9 mouse cellular contexts compared by ENCODE assay signal in genomic region chr9:42187371-42188228, GRCm38 (mm10).
DNase-seq lines count a peak whose midpoint lies in the region; ATAC-seq and TF ChIP-seq lines count a peak whose summit lies in the region.
"Had no signal": no experiment of that assay in that cellular context is flagged by ENCODE, and none has a peak within 500 bp of the region (broad histone marks: within the 10 kb centered on the region; RNA-seq: fewer than 3 reads in every experiment).

No protein-coding gene starts in this region.

- no peak overlapping the region for H3K4me3 ChIP-seq in liver, adult 2 months (ENCODE audit: insufficient read depth, low read depth, low read length)
- H3K4me3 ChIP-seq in liver, postnatal 0 days (ENCODE audit: low read depth, low read length): no peak overlapping the region
- no peak overlapping the region for H3K4me3 ChIP-seq in embryonic facial prominence, embryonic 12.5 days
- no peak overlapping the region for H3K4me3 ChIP-seq in lung, embryonic 15.5 days

- 0 out of 2 replicates have a peak overlapping the region, but pooled peaks have one; percentile 27 for H3K27ac ChIP-seq in liver, adult 2 months (replicated peaks; ENCODE audit: insufficient read depth, low read depth, low read length)
- no peak overlapping the region for H3K27ac ChIP-seq in liver, postnatal 0 days (ENCODE audit: low read depth)
- H3K27ac ChIP-seq in embryonic facial prominence, embryonic 12.5 days: 0 out of 2 replicates have a peak overlapping the region, but pooled peaks have one; percentile 38
- H3K27ac ChIP-seq in lung, embryonic 15.5 days: peak overlapping the region; percentile 83

- 54% methylated on average over 6 of the region's 6 CpGs for WGBS in liver, adult 2 months
- 68% methylated on average over 6 of the region's 6 CpGs for WGBS in liver, postnatal 0 days (ENCODE audit: insufficient replicate concordance)
- WGBS in embryonic facial prominence, embryonic 12.5 days: 75% methylated on average over 6 of the region's 6 CpGs
- 43% methylated on average over 6 of the region's 6 CpGs for WGBS in lung, embryonic 15.5 days

- TF ChIP-seq CTCF in liver, adult 2 months (IDR thresholded peaks at IDR 0.05; ENCODE audit: low read depth, low read length): no peak
- no peak for TF ChIP-seq CTCF in liver, postnatal 0 days (IDR thresholded peaks at IDR 0.05; ENCODE audit: low read depth)

- H3K9me3 ChIP-seq in liver, postnatal 0 days (ENCODE audit: low read length): peaks cover 2% of the 10 kb centered on the region; the same call in 1 of the 2 replicates
- no peaks in the 10 kb centered on the region for H3K9me3 ChIP-seq in embryonic facial prominence, embryonic 12.5 days
- H3K9me3 ChIP-seq in lung, embryonic 15.5 days: no peaks in the 10 kb centered on the region

- peak; percentile 77 for DNase-seq in liver, adult 2 months (ENCODE audit: extremely low read depth, low read depth, low spot score)
- no peak for DNase-seq in liver, postnatal 0 days
- peak; percentile 48 for DNase-seq in kidney, postnatal 14 days
- no peak for DNase-seq in retina, postnatal 1 day
- no peak for DNase-seq in ovary, postnatal 36 days (ENCODE audit: low spot score)
- DNase-seq in ovary, postnatal 10 days (ENCODE audit: low spot score): no peak

- no peak for TF ChIP-seq EP300 in liver, postnatal 0 days (IDR thresholded peaks at IDR 0.05; ENCODE audit: low read depth)

- H3K27me3 ChIP-seq in liver, adult 2 months (ENCODE audit: control insufficient read depth, insufficient read depth, low read length): no peaks in the 10 kb centered on the region
- H3K27me3 ChIP-seq in liver, postnatal 0 days (ENCODE audit: insufficient read depth, low read length): no peaks in the 10 kb centered on the region
- H3K27me3 ChIP-seq in embryonic facial prominence, embryonic 12.5 days: no peaks in the 10 kb centered on the region
- no peaks in the 10 kb centered on the region for H3K27me3 ChIP-seq in lung, embryonic 15.5 days
- H3K27me3 ChIP-seq: Patski had no signal

- H3K4me2 ChIP-seq in liver, postnatal 0 days (ENCODE audit: low read depth, low read length): no peak overlapping the region
- H3K4me2 ChIP-seq in embryonic facial prominence, embryonic 12.5 days (replicated peaks): no peak overlapping the region
- no peak overlapping the region for H3K4me2 ChIP-seq in lung, embryonic 15.5 days

- no peaks in the 10 kb centered on the region for H3K36me3 ChIP-seq in liver, adult 2 months (ENCODE audit: control insufficient read depth, insufficient read depth, low read length)
- no peaks in the 10 kb centered on the region for H3K36me3 ChIP-seq in liver, postnatal 0 days (replicated peaks; ENCODE audit: insufficient read depth, low read length)
- H3K36me3 ChIP-seq in embryonic facial prominence, embryonic 12.5 days: no peaks in the 10 kb centered on the region
- no peaks in the 10 kb centered on the region for H3K36me3 ChIP-seq in lung, embryonic 15.5 days

- TF ChIP-seq POLR2A in liver, adult 2 months (IDR thresholded peaks at IDR 0.05; ENCODE audit: extremely low read depth, insufficient read depth, low read length): no peak

- ATAC-seq in liver, postnatal 0 days: no peak
- ATAC-seq in embryonic facial prominence, embryonic 12.5 days (ENCODE audit: insufficient number of reproducible peaks, insufficient read depth, low FRiP score, low TSS enrichment): no peak
- ATAC-seq in lung, embryonic 15.5 days (ENCODE audit: borderline replicate concordance, extremely low read depth, low FRiP score, low TSS enrichment): peak; percentile 82; the same call in 1 of the 2 replicates
- ATAC-seq: Patski had no signal

- H3K4me1 ChIP-seq in liver, adult 2 months (ENCODE audit: control insufficient read depth, insufficient read depth, low read length): peaks cover 7% of the 10 kb centered on the region; the same call in 1 of the 2 replicates
- no peaks in the 10 kb centered on the region for H3K4me1 ChIP-seq in liver, postnatal 0 days (ENCODE audit: insufficient read depth)
- no peaks in the 10 kb centered on the region for H3K4me1 ChIP-seq in embryonic facial prominence, embryonic 12.5 days
- H3K4me1 ChIP-seq in lung, embryonic 15.5 days: peaks cover 38% of the 10 kb centered on the region

- H3K79me2 ChIP-seq in liver, adult 2 months (ENCODE audit: control insufficient read depth, insufficient read depth, low read length): no peaks in the 10 kb centered on the region

- no peak overlapping the region for H3K9ac ChIP-seq in liver, adult 2 months (ENCODE audit: low read depth, low read length)
- no peak overlapping the region for H3K9ac ChIP-seq in liver, postnatal 0 days (replicated peaks)
- H3K9ac ChIP-seq in embryonic facial prominence, embryonic 12.5 days: no peak overlapping the region
- no peak overlapping the region for H3K9ac ChIP-seq in lung, embryonic 15.5 days

Comparison
In these comparisons a context has a peak if more than half of its experiments do, and no peak if none do; other contexts are left out.
1. DNase-seq: peak in liver, adult 2 months (single experiment) and kidney, postnatal 14 days (single experiment); none in liver, postnatal 0 days (single experiment), retina, postnatal 1 day (single experiment), ovary, postnatal 36 days (single experiment) and ovary, postnatal 10 days (single experiment).